13 mouse cellular contexts compared by ENCODE assay signal in genomic region chr9:121320433-121320832, GRCm38 (mm10). TPM values are rescaled to one million over a fixed set of nuclear protein-coding genes. Genes with fewer than 3 reads are reported as not detected.
A peak's percentile ranks its signal among the peaks of the same experiment; 100 is the strongest.
DNase-seq lines count a peak whose midpoint lies in the region; ATAC-seq and TF ChIP-seq lines count a peak whose summit lies in the region.
"Had no signal": no experiment of that assay in that cellular context is flagged by ENCODE, and none has a peak within 500 bp of the region (broad histone marks: within the 10 kb centered on the region; RNA-seq: fewer than 3 reads in every experiment).

No protein-coding gene starts in this region.

- H3K4me1 ChIP-seq in bone marrow macrophage, adult 2 months (ENCODE audit: control insufficient read depth, insufficient read depth, low read length): peaks cover 41% of the 10 kb centered on the region
- H3K4me1 ChIP-seq in limb, embryonic 13.5 days: peaks cover 27% of the 10 kb centered on the region
- peaks cover 35% of the 10 kb centered on the region for H3K4me1 ChIP-seq in liver, embryonic 12.5 days

- no peaks in the 10 kb centered on the region for H3K9me3 ChIP-seq in limb, embryonic 13.5 days
- no peaks in the 10 kb centered on the region for H3K9me3 ChIP-seq in liver, embryonic 12.5 days (replicated peaks)
- H3K9me3 ChIP-seq: hindbrain, embryonic 12.5 days; liver, embryonic 13.5 days had no signal

- intact Hi-C loops in heart, postnatal 36 days (cut with DNase I): no loop called here

- no peak overlapping the region for H3K9ac ChIP-seq in limb, embryonic 13.5 days
- no peak overlapping the region for H3K9ac ChIP-seq in liver, embryonic 12.5 days
- H3K9ac ChIP-seq: hindbrain, embryonic 12.5 days; liver, embryonic 13.5 days had no signal

- no peaks in the 10 kb centered on the region for H3K27me3 ChIP-seq in limb, embryonic 13.5 days
- no peaks in the 10 kb centered on the region for H3K27me3 ChIP-seq in liver, embryonic 12.5 days (replicated peaks)
- H3K27me3 ChIP-seq: hindbrain, embryonic 12.5 days; liver, embryonic 13.5 days had no signal

- no peak for TF ChIP-seq POLR2A in bone marrow macrophage, adult 2 months (IDR thresholded peaks at IDR 0.05; ENCODE audit: borderline replicate concordance, low read depth, low read length)

- no peak for TF ChIP-seq CTCF in bone marrow macrophage, adult 2 months (IDR thresholded peaks at IDR 0.05; ENCODE audit: low read depth, low read length)

- DNase-seq in heart, adult 11 months: peak; percentile 96
- DNase-seq in heart, postnatal 36 days: no peak
- DNase-seq in lung, postnatal 10 days: peak; percentile 32
- no peak for DNase-seq in lung, postnatal 4 days
- DNase-seq in frontal cortex, postnatal 25 days (ENCODE audit: low spot score in 2 of 2): no peak
- DNase-seq: adrenal gland, postnatal 25 days; cerebellum, adult 2 months; kidney, postnatal 10 days; liver, embryonic 13.5 days had no signal

- no peak for ATAC-seq in limb, embryonic 13.5 days (ENCODE audit: low FRiP score, low read depth)
- ATAC-seq in liver, embryonic 12.5 days: no peak

- H3K4me3 ChIP-seq in bone marrow macrophage, adult 2 months (ENCODE audit: insufficient read depth, low read length): no peak overlapping the region
- H3K4me3 ChIP-seq in limb, embryonic 13.5 days: no peak overlapping the region
- H3K4me3 ChIP-seq in liver, embryonic 12.5 days: no peak overlapping the region
- H3K4me3 ChIP-seq: hindbrain, embryonic 12.5 days; liver, embryonic 13.5 days had no signal

- no peak overlapping the region for H3K4me2 ChIP-seq in limb, embryonic 13.5 days (replicated peaks)
- no peak overlapping the region for H3K4me2 ChIP-seq in liver, embryonic 12.5 days
- H3K4me2 ChIP-seq: hindbrain, embryonic 12.5 days; liver, embryonic 13.5 days had no signal

- WGBS in limb, embryonic 13.5 days: 69% methylated on average over 2 of the region's 2 CpGs
- WGBS in liver, embryonic 12.5 days (ENCODE audit: insufficient replicate concordance): 61% methylated on average over 2 of the region's 2 CpGs

- H3K27ac ChIP-seq in bone marrow macrophage, adult 2 months (ENCODE audit: insufficient read depth, low read depth, low read length): peak overlapping the region; percentile 58
- H3K27ac ChIP-seq in limb, embryonic 13.5 days: peak overlapping the region; percentile 33; the same call in 1 of the 2 replicates
- no peak overlapping the region for H3K27ac ChIP-seq in liver, embryonic 12.5 days
- H3K27ac ChIP-seq: liver, embryonic 13.5 days had no signal

- peaks cover 10% of the 10 kb centered on the region for H3K36me3 ChIP-seq in limb, embryonic 13.5 days
- H3K36me3 ChIP-seq in liver, embryonic 12.5 days: peaks cover 10% of the 10 kb centered on the region

RNA-seq across cellular contexts. Expression of gene Trak1, which starts 23.1 kb away (rescaled TPM):
- total RNA-seq in heart, postnatal 36 days (2021): 100 to 1,000 TPM; 305 to 315 TPM
- polyA plus RNA-seq in bone marrow macrophage, adult 2 months (2012; ENCODE audit: insufficient read depth, insufficient read length, missing spikeins): 51.5 and 61.1 TPM in 2 replicates
- polyA plus RNA-seq in limb, embryonic 13.5 days (2015; fragmentation: Nextera tagmentation; extraction: Ambion mirVana): 17.0 and 17.7 TPM in 2 replicates
- polyA plus RNA-seq in liver, embryonic 12.5 days (2016; fragmentation: Nextera tagmentation; extraction: Ambion mirVana): 10.3 and 11.0 TPM in 2 replicates

RNA-seq across cellular contexts. Expression of gene Ulk4, which starts 43.4 kb away (rescaled TPM):
- total RNA-seq in heart, postnatal 36 days (2021): under 1 TPM; 0.17 to 0.46 TPM
- 0.49 and 1.3 TPM in 2 replicates for polyA plus RNA-seq in bone marrow macrophage, adult 2 months (2012; ENCODE audit: insufficient read depth, insufficient read length, missing spikeins)
- polyA plus RNA-seq in limb, embryonic 13.5 days (2015; fragmentation: Nextera tagmentation; extraction: Ambion mirVana): 167 and 187 TPM in 2 replicates
- 50.8 and 52.6 TPM in 2 replicates for polyA plus RNA-seq in liver, embryonic 12.5 days (2016; fragmentation: Nextera tagmentation; extraction: Ambion mirVana)

Comparison
In these comparisons a context has a peak if more than half of its experiments do, and no peak if none do; other contexts are left out.
1. DNase-seq: peak in heart, adult 11 months (single experiment) and lung, postnatal 10 days (single experiment); none in heart, postnatal 36 days (0 of 2), lung, postnatal 4 days (0 of 2) and frontal cortex, postnatal 25 days (0 of 2).
2. RNA of gene Ulk4, which starts 43.4 kb away (polyA plus RNA-seq): 167 to 187 TPM in limb, embryonic 13.5 days and 50.8 to 52.6 TPM in liver, embryonic 12.5 days; 0.49 to 1.3 TPM in bone marrow macrophage, adult 2 months; every median in the first group is over 10 times any median in the second.